Mouse (Mus musculus) spleen, adult 12 weeks (tissue): ENCODE measurements around the gene Cfap43.
A peak's percentile ranks its signal among the peaks of the same experiment; 100 is the strongest.

ENCODE experiments used
- DNase-seq: peaks from one replicate; pipeline ENCODE4 v3.0.0; 2022; ENCODE audit warnings: low spot score

Cfap43 gene

DNA sequence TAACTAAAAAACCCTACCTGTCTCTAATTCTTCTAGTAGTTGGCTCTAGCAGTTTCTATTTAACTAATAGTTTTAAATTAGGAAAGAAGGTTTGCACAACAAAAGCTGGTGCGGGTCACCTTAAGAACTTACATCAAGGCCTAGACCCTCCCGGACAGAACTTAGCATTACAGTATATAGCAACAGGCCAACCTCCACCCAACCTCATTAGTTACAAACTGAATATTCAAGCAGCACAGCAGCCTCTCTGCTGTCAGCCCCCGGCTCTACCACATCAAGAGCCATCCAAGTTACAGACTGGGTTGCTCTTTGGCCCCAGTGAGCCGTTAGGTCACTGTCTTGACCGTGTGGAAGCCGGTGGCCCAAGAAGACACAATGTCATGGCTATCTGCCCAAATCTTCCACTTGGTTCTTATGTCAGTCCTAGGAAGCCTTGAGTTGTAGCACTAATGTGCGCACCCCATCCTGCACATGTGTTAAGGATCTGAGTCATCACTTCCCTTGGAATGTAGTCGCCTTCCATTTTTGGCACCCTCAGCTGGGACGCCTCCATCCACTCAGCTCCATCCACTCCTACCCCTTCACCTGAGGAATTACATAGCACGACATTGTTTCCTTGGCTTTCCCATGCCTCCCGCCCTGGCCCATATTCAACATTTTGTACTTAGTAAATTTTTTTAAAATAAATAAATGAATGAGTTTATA is 128.6 kb downstream of the Cfap43 start:
- DNase-seq, result no peak

DNA sequence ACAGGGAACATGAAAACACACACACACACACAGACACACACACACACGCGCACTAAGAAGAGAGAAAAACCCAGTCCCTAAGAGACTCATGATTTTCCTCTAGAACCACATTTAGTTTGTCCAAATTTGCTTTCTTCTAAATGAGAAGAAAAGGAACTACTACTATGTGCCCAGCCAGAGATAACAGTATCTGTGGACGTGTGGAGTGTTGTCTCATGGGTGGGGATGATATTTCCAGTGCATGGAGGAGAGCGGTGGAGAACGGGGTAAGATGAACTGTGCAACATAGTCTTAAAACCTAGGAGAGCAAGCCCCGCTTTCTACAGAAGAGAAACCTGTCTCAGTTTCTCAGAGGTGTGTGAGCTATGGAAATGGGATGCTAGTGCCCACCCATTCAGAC is 135.2 kb downstream of the Cfap43 start:
- no peak for DNase-seq

DNA sequence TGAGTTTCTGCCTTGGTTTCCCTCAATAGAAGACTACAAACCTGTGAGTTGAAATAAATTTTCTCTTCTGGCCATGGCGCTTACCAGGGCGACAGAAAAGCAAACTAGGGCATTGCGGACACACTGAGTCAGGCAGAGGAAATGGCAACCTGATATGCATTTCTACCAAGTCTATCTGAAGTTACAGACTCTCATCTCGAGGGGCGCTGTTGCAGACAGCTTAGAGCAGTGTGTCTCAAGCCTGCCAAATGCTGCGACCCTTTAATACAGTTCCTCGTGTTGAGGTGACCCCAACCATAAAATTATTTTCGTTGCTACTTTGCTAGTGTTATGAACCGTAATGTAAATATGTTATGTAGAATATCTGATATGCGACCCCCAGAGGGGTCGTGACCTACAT is 138.1 kb downstream of the Cfap43 start:
- DNase-seq, result no peak

DNA sequence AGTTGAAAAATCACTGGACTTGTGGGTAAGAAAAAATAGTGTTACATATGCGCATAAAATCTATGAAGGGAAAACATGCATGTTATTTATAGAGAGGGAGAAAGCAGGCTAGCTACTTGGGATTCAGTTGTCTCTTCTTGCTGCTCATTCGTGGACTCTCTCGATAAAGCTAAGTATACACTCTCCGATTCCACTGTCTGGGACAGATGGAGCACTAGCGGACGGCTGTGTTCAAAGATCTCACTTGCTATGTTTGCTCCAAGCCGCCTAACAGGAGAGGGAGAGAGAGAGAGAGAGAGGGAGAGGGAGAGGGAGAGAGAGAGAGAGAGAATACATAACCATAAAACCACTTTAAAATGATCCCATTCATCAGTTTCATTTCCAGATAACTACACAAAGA is 138.9 kb downstream of the Cfap43 start:
- DNase-seq, result no peak

DNA sequence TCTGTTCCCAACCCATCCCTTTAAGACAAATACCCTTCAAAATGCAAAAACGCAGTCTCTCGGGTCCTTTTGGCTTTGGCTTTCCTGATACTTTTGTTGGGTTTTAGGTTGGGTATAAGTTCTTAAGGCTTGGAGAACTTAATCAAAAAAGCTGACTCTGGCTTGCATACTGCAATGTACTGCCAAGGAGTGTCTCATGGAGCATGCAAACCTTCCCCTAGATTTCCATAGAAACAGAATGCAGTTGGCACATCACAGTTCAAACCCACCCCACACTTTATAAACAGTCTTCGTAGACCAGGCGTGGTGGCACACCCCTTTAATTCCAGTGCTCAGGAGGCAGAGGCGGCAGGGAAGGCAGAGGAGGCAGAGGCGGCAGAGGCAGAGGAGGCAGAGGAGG is 141.2 kb downstream of the Cfap43 start:
- no peak for DNase-seq

DNA sequence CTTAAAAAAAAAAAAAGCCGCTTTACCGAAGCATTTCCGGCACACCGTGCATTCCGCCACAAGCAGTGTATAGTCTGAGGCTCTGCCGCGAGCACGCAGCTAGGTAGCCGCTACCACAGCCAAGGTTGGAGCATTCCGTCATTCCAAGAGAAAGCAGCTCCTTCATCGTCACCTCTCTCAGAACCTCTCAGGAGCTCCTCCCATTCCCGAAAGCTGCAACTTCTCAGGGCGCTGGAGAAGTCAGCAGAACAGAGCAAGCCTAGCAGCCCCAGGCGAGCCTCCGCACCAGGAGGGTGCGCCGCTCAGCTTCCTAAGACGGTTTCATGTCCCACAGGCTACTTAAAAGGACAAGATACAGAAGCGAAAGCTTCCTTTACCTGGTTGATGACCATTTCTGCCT is 163.5 kb downstream of the Cfap43 start:
- no peak for DNase-seq

DNA sequence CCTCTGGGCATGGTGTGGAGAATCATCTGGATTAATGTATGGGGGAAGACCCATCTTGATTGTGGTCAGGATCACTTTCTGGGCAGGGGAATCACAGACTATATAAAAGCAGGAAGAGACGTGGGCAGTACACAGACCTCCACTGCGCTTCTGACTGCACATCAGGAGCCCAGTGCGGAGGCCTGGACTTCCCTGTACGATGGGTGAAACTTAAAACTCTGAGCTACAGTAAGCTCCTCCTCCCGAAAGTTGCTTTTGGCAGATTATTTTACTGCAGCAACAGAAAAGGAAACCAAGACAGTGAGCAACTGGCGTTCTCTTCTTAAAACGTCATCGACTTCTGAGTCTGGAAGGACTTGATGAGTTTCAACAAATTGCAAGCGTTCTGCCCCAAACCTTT is 164.2 kb downstream of the Cfap43 start:
- DNase-seq, result no peak

DNA sequence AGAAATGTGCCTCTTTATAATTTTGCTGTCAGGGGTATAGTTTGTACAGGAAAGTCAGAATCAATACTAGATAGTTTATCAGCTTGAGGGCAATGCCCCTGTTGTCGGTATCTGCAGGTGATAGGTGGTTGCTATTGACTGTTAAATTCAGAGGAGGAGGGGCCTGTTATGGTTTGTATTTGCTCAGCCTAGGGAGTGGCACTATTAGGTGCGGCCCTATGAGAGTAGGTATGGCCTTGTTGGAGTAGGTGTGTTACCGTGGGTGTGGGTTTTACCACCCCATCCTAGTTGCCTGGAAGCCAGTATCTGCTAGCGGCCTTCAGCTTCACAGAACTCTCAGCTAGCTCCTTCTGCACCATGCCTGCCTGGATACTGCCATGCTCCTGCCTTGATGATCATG is 165.2 kb downstream of the Cfap43 start:
- no peak for DNase-seq

DNA sequence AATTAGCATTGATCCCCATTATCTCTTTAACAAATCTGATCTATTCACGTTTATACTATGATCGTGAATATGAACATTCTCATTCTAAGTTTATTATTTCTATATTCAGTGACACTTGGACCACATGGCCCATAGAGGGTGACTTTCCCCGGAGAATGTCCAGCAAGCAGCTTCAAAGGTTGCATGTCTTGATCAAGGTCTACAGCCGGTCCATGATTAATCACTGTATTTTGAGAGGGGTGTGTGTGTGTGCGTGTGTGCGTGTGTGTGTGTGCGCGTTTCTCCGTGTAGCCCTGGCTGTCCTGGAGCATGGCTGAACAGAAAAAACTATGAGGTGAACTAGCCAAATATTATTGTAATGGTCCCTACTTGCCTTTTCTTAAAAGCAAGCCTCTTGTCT is 166.6 kb downstream of the Cfap43 start:
- DNase-seq, result no peak

DNA sequence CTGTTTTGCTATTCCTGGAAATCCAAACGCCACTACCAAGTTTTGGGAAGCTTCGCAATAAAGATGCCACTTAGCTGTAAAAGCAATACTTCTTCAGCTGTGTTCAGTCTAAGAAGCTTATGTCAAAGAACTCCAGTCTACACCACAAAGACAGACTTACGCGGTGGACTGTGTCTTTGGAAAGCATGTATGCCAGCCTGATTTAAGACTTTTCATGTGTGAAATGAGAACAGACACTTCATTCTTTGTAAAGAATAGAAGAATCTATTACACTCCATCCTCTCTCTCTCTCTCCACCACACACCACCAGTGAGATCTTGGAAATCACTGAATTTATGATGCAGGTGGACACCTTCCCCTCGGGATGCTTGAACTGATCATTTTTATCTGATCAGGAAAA is 168.7 kb downstream of the Cfap43 start:
- no peak for DNase-seq

DNA sequence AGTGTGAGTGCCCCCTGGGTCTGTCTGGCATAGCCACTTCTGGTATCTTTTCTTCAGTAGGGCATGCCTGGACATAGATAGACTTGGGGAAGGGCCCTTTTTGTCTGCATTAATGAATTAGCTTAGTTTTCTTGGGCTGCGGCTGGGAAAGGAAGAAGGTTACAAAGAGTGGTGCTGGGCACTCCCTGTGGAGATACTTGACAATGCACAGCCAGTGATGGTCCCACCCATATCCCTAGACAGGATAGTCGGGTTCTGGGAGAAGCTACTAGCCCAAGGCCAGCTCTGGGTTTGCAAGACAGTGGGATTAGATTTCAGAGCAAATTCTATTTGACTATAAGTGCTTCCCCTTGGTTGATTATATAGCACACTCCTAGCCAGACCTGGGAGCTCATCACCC is 170.1 kb downstream of the Cfap43 start:
- no peak for DNase-seq

DNA sequence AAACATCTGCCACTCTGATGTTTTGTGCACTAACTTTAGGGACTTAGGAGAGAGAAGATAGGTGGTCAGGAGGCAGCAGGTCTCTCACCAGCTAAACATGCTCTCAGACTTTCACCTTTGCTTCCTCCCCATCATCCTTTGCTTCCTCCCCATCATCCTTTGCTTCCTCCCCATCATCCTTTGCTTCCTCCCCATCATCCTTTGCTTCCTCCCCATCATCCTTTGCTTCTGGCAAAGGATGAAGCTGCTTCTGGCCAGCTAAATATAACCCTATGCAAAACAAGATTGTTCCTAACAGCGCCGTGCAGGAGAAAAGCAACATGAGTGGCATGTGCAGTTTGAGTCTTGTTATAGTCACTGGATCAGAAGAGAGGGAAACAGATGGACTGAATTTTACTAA is 172.0 kb downstream of the Cfap43 start:
- no peak for DNase-seq

DNA sequence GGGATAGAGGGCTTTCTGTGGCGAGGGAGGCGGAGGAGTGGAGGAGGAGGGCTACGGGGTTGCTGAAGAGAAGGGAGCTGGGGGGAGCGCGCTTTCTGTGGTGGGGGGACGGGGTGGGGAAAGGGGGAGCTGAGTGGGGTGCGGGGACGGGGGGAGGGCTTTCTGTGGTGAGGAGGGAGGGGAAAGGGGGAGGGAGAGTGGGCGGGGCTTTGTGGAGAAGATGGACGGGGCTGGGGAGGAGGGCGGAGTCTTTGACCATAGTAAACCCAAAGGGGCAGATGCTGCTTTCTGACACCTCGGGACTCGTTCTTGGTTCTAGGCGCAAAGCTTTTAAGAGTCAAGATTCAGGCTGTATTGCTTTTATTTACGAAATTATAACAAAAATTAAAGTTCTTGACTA is 187.2 kb downstream of the Cfap43 start:
- DNase-seq, result no peak

DNA sequence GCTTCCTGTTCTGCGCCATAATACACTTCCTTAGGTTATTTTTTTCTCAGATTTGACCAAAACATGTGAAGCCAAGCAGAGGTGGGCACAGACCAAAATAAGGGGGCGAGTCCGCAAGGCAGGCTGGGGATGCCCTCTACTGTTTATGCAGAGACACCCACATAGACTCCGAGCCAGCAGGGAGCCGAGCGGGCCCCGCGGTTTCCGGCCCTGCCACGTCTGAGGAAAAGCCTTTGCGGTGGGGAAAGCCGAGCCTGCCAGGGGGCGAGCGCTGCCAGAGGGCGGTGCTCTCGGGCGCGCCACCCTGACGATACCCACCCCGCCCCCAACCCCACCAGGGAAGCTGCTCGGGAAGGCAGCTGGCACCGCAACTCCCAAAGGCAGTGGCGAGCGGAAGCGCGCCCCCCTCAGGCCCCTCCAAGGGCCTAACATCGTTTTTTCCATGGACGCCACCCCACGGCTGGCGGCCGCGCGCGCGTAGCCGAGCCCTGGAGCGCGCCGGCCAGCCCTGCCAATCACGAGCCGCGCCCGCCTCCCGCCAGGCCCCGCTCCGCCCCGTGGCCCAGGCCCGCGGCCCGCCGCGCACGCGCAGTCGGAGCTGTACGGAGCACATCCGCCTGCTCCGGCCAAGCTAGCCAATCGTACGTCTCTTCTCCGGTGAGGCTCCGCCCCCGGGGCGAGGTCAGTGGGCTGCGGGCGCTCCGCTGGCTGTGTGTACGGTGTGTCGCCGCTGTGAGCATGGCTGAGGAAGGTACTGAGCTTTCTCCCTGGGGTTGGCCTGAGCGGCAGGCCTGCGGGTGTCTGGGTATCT is 187.8 kb downstream of the Cfap43 start, which contains the start of gene Sfr1:
TSS of gene Sfr1 (plus strand) at position 612 of the 811 bp plus-strand sequence.
- DNase-seq, result peak; percentile 99

DNA sequence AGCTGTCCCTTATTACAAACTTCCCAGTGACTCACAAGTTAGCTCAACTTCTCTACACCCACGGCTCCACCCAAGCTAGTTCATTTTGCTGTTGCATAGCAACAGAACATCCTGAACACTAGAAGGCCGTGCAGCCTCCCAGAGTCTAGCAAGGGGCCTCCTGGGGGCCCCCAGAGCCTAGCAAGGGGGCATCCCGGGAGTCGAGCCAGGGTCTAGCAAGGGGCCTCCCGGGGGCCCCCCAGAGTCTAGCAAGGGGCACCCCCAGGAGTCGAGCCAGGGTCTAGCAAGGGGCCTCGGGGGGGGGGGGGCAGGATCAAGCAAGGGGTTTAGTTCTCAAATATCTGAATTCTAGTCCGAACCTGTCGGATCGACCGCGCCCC is 188.4 kb downstream of the Cfap43 start:
- DNase-seq, result peak; percentile 44

DNA sequence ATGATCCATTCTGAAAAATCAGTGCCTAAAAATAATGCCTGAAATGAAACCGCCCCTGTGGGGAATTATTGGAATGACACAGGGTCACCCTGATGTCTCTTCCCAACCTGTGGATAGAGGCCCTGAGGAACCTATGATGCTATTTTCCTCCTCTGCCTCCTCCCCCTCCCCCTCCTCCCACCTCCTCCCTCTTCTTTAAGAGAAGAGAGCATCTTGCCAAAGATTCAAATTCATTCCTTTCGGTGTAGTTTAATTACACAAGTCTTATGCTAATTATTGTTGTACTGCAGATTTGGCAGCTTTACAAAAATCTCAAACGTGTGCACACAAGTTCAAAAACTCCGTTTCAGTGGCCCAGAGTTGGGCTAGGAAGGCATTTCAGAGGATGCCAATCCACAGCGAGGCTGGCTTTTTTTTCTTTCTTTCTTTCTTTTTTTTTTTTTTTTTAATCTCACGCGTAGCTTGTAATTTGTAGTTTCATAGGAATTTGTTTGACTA is 193.4 kb downstream of the Cfap43 start:
- no peak for DNase-seq

DNA sequence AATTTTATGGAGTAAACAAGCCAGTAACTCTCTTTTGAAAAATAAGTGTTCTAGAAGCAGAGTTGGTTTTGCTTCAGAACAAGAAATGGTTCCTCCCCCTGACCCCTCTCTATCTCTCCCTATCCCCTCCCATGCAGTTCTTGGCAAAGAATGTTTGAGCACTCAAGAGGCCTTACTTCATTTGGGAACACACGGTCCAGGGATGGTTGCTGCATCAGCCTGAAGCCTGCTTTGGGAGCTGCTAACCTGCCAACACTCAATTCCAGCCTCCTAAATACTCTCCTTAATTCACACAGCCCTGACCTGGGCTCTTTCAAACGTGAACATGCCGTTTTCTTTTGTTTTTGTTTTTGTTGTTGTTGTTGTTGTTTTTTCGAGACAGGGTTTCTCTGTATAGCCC is 194.2 kb downstream of the Cfap43 start:
- no peak for DNase-seq

DNA sequence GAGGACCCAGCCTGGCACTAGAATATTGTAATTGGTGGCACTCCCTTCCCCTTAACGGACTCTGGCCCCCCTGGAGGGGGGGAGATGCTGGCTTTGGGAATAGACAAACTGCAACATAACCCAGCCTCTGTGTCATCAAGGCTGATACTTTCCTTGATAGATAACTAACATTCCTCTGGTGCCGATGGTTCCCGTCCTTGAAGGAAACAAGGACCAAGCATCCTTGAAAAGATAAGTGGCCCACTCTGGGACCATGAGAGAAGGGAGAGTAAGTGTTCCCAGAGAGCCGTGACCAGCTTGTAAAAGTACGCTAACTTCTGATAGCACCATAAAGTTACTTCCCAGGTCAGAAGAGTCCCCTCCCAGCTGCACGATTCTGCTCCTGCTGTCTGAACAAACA is 196.6 kb downstream of the Cfap43 start:
- DNase-seq, result no peak

DNA sequence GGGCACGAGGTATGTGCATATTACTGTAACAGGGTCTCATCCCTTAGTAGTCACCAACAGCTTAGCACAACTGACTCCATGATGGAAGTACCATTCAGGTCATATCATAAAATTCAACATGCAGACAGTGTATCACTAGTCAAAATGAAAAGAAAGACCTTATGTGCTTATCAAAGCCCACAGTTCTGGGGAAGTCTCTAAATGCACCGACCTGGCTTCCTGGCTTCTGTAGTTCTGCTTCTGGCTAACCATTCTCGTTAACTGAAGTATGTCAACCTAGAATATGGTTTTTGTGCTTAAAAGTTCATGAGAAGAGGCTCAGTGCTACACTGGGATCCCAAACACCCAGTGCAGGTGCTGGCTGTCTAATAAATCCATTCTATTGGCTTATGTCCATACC is 199.9 kb downstream of the Cfap43 start:
- DNase-seq, result no peak

DNA sequence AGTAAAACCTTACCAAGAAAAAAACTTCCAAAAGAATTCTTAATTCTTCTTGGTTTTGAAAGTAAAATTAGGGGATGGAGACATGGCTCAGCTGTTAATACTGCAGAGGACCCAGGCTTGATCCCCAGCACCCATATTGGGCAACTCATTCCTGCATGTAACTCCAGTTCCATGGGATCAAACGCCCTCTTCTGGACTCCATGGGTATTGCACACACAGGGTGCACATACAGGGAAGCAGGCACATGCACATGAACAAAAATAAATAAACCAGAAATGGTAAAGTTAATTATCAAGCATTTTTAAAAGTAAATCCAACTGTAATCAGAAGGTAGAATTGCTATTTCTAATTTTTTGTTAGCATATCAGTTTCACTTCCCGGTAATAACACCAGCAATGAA is 202.9 kb downstream of the Cfap43 start:
- DNase-seq, result no peak

DNA sequence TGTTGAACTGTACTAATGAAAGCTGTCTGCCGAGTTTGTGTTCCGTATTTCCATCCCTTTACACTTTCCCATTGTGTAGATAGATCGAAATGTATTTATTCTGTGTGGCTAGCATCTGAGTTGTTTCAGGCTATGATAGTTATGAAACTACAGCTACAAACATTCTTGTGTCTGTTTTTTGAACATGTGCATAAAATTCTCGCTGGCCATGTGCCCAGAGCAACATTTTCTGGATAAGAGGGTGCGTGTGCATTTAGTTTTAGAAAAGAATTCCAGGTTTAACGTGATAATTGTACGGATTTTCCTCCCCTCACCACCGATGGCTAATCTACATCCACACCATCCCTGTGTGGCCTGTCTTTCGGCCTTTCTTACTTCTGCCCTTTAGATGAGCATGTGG is 205.6 kb downstream of the Cfap43 start:
- DNase-seq, result no peak

DNA sequence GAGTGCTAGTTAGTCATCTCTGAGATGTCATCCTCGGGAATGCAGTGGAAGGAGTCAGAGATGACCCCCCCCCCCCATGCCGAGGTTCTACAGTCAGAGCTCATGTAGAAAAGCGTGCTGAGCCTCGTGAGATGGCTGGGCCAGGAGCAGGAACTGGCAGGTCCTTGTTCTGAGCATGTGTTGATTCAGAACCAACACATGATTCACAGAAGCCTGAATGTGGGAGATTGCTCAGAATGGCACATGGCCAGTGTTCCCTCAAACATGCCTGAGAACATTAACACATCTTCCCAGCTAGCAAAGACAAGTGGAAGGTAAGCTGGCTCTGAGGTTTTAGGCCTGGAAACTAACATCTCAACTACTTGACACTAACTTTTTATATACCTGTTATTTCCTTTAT is 208.7 kb downstream of the Cfap43 start:
- DNase-seq, result no peak

DNA sequence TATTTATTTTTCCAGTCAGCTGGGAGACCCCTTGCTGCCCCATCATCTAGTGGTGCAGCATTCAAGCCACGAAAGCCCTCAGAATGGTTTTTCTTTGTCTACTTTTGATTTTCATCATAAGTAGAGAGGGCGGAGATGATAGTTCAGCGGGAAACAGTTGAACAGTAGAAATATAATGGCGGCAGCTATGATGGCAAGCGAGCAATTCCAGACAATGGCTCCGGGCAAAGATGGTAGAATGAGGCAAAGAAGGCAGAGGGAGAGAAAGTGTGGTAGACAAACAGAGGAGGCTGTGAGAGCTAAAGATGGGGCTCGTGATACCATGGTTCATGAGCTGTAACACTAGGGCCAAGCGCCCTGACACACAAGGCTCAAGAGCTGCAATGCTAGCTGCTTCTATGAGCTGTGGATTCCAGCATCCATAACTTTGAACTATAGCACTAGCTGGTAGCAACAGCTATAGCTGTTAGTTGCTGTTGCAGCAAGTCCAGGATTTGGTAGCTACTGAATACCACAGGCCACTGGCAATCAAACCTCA is 213.2 kb downstream of the Cfap43 start:
- no peak for DNase-seq
